Mouse (Mus musculus) stomach, embryonic 14.5 days (tissue): ENCODE measurements around the gene 5730522E02Rik. TPM values are rescaled to one million over a fixed set of nuclear protein-coding genes. Genes with fewer than 3 reads are reported as not detected.

Experiments
- ATAC-seq: fragments of 200-750 bp; cut with Nextera tagmentation; 2 replicates; pipeline ENCODE4 v1.8.0; 2017; ENCODE audit warnings: low read depth, moderate TSS enrichment; ENCODE audit not compliant: insufficient number of reproducible peaks, insufficient read depth, low FRiP score
- H3K27ac ChIP-seq: fragments of 300-500 bp; sonication (generic); 2 replicates; pipeline ENCODE4 v1.5.1; 2014; ENCODE audit warnings: mild to moderate bottlenecking, low read length, moderate library complexity, mixed read lengths
- H3K27me3 ChIP-seq: fragments of 300-500 bp; sonication (generic); 2 replicates; pipeline ENCODE4 v1.6.1; 2014; ENCODE audit warnings: low read length, control low read depth, mixed read lengths; ENCODE audit not compliant: control insufficient read depth, insufficient read depth
- H3K36me3 ChIP-seq: fragments of 300-500 bp; sonication (generic); 2 replicates; pipeline ENCODE4 v1.6.1; 2014; ENCODE audit warnings: mild to moderate bottlenecking, control low read depth, low read length, moderate library complexity, mixed read lengths; ENCODE audit not compliant: control insufficient read depth, insufficient read depth
- H3K4me1 ChIP-seq: fragments of 300-500 bp; sonication (generic); 2 replicates; pipeline ENCODE4 v1.6.1; 2014; ENCODE audit warnings: low read length, control low read depth, mixed read lengths; ENCODE audit not compliant: control insufficient read depth, insufficient read depth
- H3K4me2 ChIP-seq: fragments of 300-500 bp; sonication (generic); replicated peaks from 2 replicates; pipeline ENCODE4 v1.6.1; 2014; ENCODE audit warnings: low read depth, low read length, control low read depth
- H3K4me3 ChIP-seq: fragments of 300-500 bp; sonication (generic); 2 replicates; pipeline ENCODE4 v1.5.1; 2014; ENCODE audit warnings: low read depth, low read length, control low read depth
- H3K9ac ChIP-seq: fragments of 300-500 bp; sonication (generic); replicated peaks from 2 replicates; pipeline ENCODE4 v1.6.1; 2014; ENCODE audit warnings: low read depth, mild to moderate bottlenecking, control low read depth, low read length, moderate library complexity, mixed read lengths
- H3K9me3 ChIP-seq: fragments of 300-500 bp; sonication (generic); 2 replicates; pipeline ENCODE4 v1.6.1; 2016; ENCODE audit warnings: low read depth, low read length, control low read depth; ENCODE audit not compliant: control insufficient read depth
- WGBS: fragments of 180-500 bp; shearing (Covaris S2); extraction: QIAGEN DNeasy Blood & Tissue Kit; methylation state at CpG from one replicate; pipeline ENCODE4 v1.1.7; 2014; 5-methylcytosine and 5-hydroxymethylcytosine counted together
- polyA plus RNA-seq: library from polyadenylated mRNA; unstranded; fragments of >200 nt; fragmentation: Nextera tagmentation; extraction: Ambion mirVana; gene quantifications from 2 replicates; pipeline ENCODE4 v1.2.1, GENCODE M21; 2014

The 5730522E02Rik gene
- polyA plus RNA-seq, 1 experiment from 2014 or later, result 6.5 TPM

GRCm38 (mm10) chr11:26112206-26112605 lies 98.4 kb downstream of the 5730522E02Rik start:
- no peak for ATAC-seq
- no peak overlapping the region for H3K4me2 ChIP-seq
- no peaks in the 10 kb centered on the region for H3K9me3 ChIP-seq
- H3K4me1 ChIP-seq, result no peaks in the 10 kb centered on the region
- no peak overlapping the region for H3K9ac ChIP-seq
- no peaks in the 10 kb centered on the region for H3K27me3 ChIP-seq
- no peaks in the 10 kb centered on the region for H3K36me3 ChIP-seq
- H3K27ac ChIP-seq, result no peak overlapping the region
- 75% methylated on average over 3 of the region's 3 CpGs for WGBS
- no peak overlapping the region for H3K4me3 ChIP-seq

GRCm38 (mm10) chr11:26108647-26109046 lies 101.9 kb downstream of the 5730522E02Rik start:
- ATAC-seq, result no peak
- no peaks in the 10 kb centered on the region for H3K9me3 ChIP-seq
- H3K4me3 ChIP-seq, result no peak overlapping the region
- H3K4me1 ChIP-seq, result no peaks in the 10 kb centered on the region
- no peaks in the 10 kb centered on the region for H3K27me3 ChIP-seq
- WGBS, result 60% methylated on average over 1 of the region's 1 CpGs
- no peak overlapping the region for H3K9ac ChIP-seq
- H3K36me3 ChIP-seq, result no peaks in the 10 kb centered on the region
- H3K27ac ChIP-seq, result no peak overlapping the region
- H3K4me2 ChIP-seq, result no peak overlapping the region

- no peaks in the 10 kb centered on the region for H3K4me1 ChIP-seq
- H3K9ac ChIP-seq, result no peak overlapping the region
- no peak overlapping the region for H3K27ac ChIP-seq
- no peak overlapping the region for H3K4me3 ChIP-seq
- no peaks in the 10 kb centered on the region for H3K27me3 ChIP-seq
- H3K36me3 ChIP-seq, result no peaks in the 10 kb centered on the region
- H3K9me3 ChIP-seq, result no peaks in the 10 kb centered on the region
- ATAC-seq, result no peak
- H3K4me2 ChIP-seq, result no peak overlapping the region
- 73% methylated on average over 2 of the region's 2 CpGs for WGBS
These were observed 105.9 kb downstream of the 5730522E02Rik start for GRCm38 (mm10) chr11:26104680-26105079.

GRCm38 (mm10) chr11:26103698-26104097 lies 106.9 kb downstream of the 5730522E02Rik start:
- H3K4me2 ChIP-seq, result no peak overlapping the region
- WGBS, result 8% methylated on average over 8 of the region's 8 CpGs

GRCm38 (mm10) chr11:26102878-26103277 lies 107.7 kb downstream of the 5730522E02Rik start:
- Histone ChIP-seq H3K27ac (no peak overlapping the region), H3K9ac (no peak overlapping the region), H3K9me3 (no peaks in the 10 kb centered on the region), H3K4me1 (no peaks in the 10 kb centered on the region), H3K4me3 (no peak overlapping the region), H3K4me2 (no peak overlapping the region), H3K27me3 (no peaks in the 10 kb centered on the region), H3K36me3 (no peaks in the 10 kb centered on the region)
- ATAC-seq, result no peak
- WGBS, result 38% methylated on average over 4 of the region's 4 CpGs

More at GRCm38 (mm10) chr11:26103698-26104097, 106.9 kb downstream of the 5730522E02Rik start:
- H3K4me3 ChIP-seq, result no peak overlapping the region
- H3K27me3 ChIP-seq, result no peaks in the 10 kb centered on the region
- H3K9ac ChIP-seq, result no peak overlapping the region
- H3K4me1 ChIP-seq, result no peaks in the 10 kb centered on the region
- no peaks in the 10 kb centered on the region for H3K9me3 ChIP-seq
- no peak for ATAC-seq
- H3K36me3 ChIP-seq, result no peaks in the 10 kb centered on the region
- H3K27ac ChIP-seq, result no peak overlapping the region

GRCm38 (mm10) chr11:26100077-26100476 lies 110.5 kb downstream of the 5730522E02Rik start:
- no peaks in the 10 kb centered on the region for H3K36me3 ChIP-seq
- no peaks in the 10 kb centered on the region for H3K27me3 ChIP-seq
- H3K4me1 ChIP-seq, result no peaks in the 10 kb centered on the region
- no peak for ATAC-seq
- no peak overlapping the region for H3K4me3 ChIP-seq
- no peaks in the 10 kb centered on the region for H3K9me3 ChIP-seq
- no peak overlapping the region for H3K27ac ChIP-seq
- no peak overlapping the region for H3K9ac ChIP-seq
- WGBS, result 82% methylated on average over 5 of the region's 5 CpGs
- H3K4me2 ChIP-seq, result no peak overlapping the region

- Histone ChIP-seq H3K27ac (no peak overlapping the region), H3K27me3 (no peaks in the 10 kb centered on the region), H3K4me1 (no peaks in the 10 kb centered on the region), H3K36me3 (no peaks in the 10 kb centered on the region), H3K9me3 (no peaks in the 10 kb centered on the region), H3K9ac (no peak overlapping the region), H3K4me2 (no peak overlapping the region), H3K4me3 (no peak overlapping the region)
- no peak for ATAC-seq
- 82% methylated on average over 2 of the region's 2 CpGs for WGBS
These were observed 111.6 kb downstream of the 5730522E02Rik start for GRCm38 (mm10) chr11:26098933-26099332.

- no peaks in the 10 kb centered on the region for H3K27me3 ChIP-seq
- H3K9me3 ChIP-seq, result no peaks in the 10 kb centered on the region
- WGBS, result 67% methylated on average over 1 of the region's 1 CpGs
- H3K4me2 ChIP-seq, result no peak overlapping the region
- H3K36me3 ChIP-seq, result no peaks in the 10 kb centered on the region
- H3K27ac ChIP-seq, result no peak overlapping the region
- no peaks in the 10 kb centered on the region for H3K4me1 ChIP-seq
- no peak overlapping the region for H3K9ac ChIP-seq
- H3K4me3 ChIP-seq, result no peak overlapping the region
- no peak for ATAC-seq
These were observed 114.5 kb downstream of the 5730522E02Rik start for GRCm38 (mm10) chr11:26096095-26096494.

GRCm38 (mm10) chr11:26088993-26089392 lies 121.6 kb downstream of the 5730522E02Rik start:
- Histone ChIP-seq H3K4me1 (0 out of 2 replicates have a peak, but pooled peaks cover 3% of the 10 kb centered on the region), H3K9me3 (no peaks in the 10 kb centered on the region), H3K4me3 (no peak overlapping the region), H3K9ac (no peak overlapping the region), H3K27me3 (no peaks in the 10 kb centered on the region), H3K4me2 (no peak overlapping the region), H3K36me3 (no peaks in the 10 kb centered on the region), H3K27ac (no peak overlapping the region)
- 79% methylated on average over 5 of the region's 5 CpGs for WGBS
- no peak for ATAC-seq
